Mouse (Mus musculus) small intestine, adult 2 months (tissue): ENCODE data around the gene Elane. TPM values are rescaled to one million over a fixed set of nuclear protein-coding genes. Genes with fewer than 3 reads are reported as not detected.

Source experiments
- H3K27ac ChIP-seq: fragments of 200-500 bp; 2 replicates; pipeline ENCODE4 v1.5.1; 2012; ENCODE audit warnings: low read depth, low read length, control low read depth, inconsistent platforms; ENCODE audit not compliant: insufficient read depth
- H3K27me3 ChIP-seq: fragments of 200-500 bp; 2 replicates; pipeline ENCODE4 v1.6.1; 2012; ENCODE audit warnings: mild to moderate bottlenecking, moderate library complexity, low read length, inconsistent platforms; ENCODE audit not compliant: control insufficient read depth, insufficient read depth
- H3K36me3 ChIP-seq: fragments of 200-500 bp; 2 replicates; pipeline ENCODE4 v1.6.1; 2012; ENCODE audit warnings: mild to moderate bottlenecking, low read length, control low read depth, inconsistent platforms; ENCODE audit not compliant: control insufficient read depth, insufficient read depth
- H3K4me1 ChIP-seq: fragments of 200-500 bp; 2 replicates; pipeline ENCODE4 v1.6.1; 2012; ENCODE audit warnings: low read length, inconsistent platforms, mixed read lengths; ENCODE audit not compliant: control insufficient read depth, insufficient read depth, insufficient read length
- H3K4me3 ChIP-seq: fragments of 200-500 bp; 2 replicates; pipeline ENCODE4 v1.5.1; 2012; ENCODE audit warnings: low read depth, mild to moderate bottlenecking, control low read depth, inconsistent platforms, low read length, moderate library complexity
- CTCF ChIP-seq: fragments of 200-500 bp; IDR thresholded peaks from 2 replicates; pipeline ENCODE4 v1.5.1; 2012; ENCODE audit warnings: low read depth, mild to moderate bottlenecking, control low read depth, inconsistent platforms, low read length, moderate library complexity, mixed read lengths; ENCODE audit not compliant: insufficient replicate concordance, insufficient read length; ENCODE audit errors: extremely low read depth
- POLR2A ChIP-seq: fragments of 200-500 bp; IDR thresholded peaks from 2 replicates; pipeline ENCODE4 v1.6.1; 2012; ENCODE audit warnings: low read depth, mild to moderate bottlenecking, control low read depth, inconsistent platforms, low read length, moderate library complexity
- WGBS: fragments of 180-500 bp; shearing (Covaris S2); methylation state at CpG from one replicate; pipeline ENCODE4 v1.1.7; 2018; 5-methylcytosine and 5-hydroxymethylcytosine counted together
- polyA plus RNA-seq: library from polyadenylated mRNA; depleted of rRNA; stranded (reverse); fragments of >200 nt; gene quantifications from 2 replicates; pipeline ENCODE4 v1.2.3, GENCODE M21; 2012

The Elane gene
- polyA plus RNA-seq, 1 experiment: not detected

- H3K4me1 ChIP-seq: peaks cover 17% of the 10 kb centered on the region
- H3K27ac ChIP-seq: no peak overlapping the region
- H3K36me3 ChIP-seq: no peaks in the 10 kb centered on the region
- no peak overlapping the region for H3K4me3 ChIP-seq
- WGBS: 82% methylated on average over 5 of the region's 5 CpGs
- no peak for TF ChIP-seq POLR2A
- H3K27me3 ChIP-seq: no peaks in the 10 kb centered on the region
Measured at GRCm38 (mm10) chr10:79846553-79846952, 39.5 kb upstream of the Elane start.

GRCm38 (mm10) chr10:79849941-79850628, 36.0 kb upstream of the Elane start:
- Histone ChIP-seq H3K27me3 (no peaks in the 10 kb centered on the region), H3K4me3 (no peak overlapping the region), H3K36me3 (no peaks in the 10 kb centered on the region), H3K27ac (no peak overlapping the region), H3K4me1 (peaks cover 24% of the 10 kb centered on the region)
- 70% methylated on average over 8 of the region's 8 CpGs for WGBS
- no peak for TF ChIP-seq CTCF
- TF ChIP-seq POLR2A: no peak

- Histone ChIP-seq H3K27me3 (no peaks in the 10 kb centered on the region), H3K36me3 (peaks cover 5% of the 10 kb centered on the region; the same call in 1 of the 2 replicates), H3K27ac (peak overlapping the region; percentile 99), H3K4me3 (no peak overlapping the region), H3K4me1 (peaks cover 28% of the 10 kb centered on the region)
- WGBS: 46% methylated on average over 3 of the region's 3 CpGs
- TF ChIP-seq CTCF (no peak), POLR2A (no peak)
Measured at GRCm38 (mm10) chr10:79851653-79852052, 34.4 kb upstream of the Elane start.

GRCm38 (mm10) chr10:79852107-79852789, 33.8 kb upstream of the Elane start:
- Histone ChIP-seq H3K27ac (peak overlapping the region; percentile 99), H3K4me3 (0 out of 2 replicates have a peak overlapping the region, but pooled peaks have one; percentile 65), H3K4me1 (peaks cover 34% of the 10 kb centered on the region), H3K36me3 (peaks cover 10% of the 10 kb centered on the region), H3K27me3 (no peaks in the 10 kb centered on the region)
- 21% methylated on average over 9 of the region's 9 CpGs for WGBS
- TF ChIP-seq POLR2A: no peak; the same call in 1 of the 2 replicates
- no peak for TF ChIP-seq CTCF

- peak overlapping the region; percentile 65 for H3K4me3 ChIP-seq
- no peaks in the 10 kb centered on the region for H3K27me3 ChIP-seq
- peaks cover 15% of the 10 kb centered on the region for H3K36me3 ChIP-seq
- TF ChIP-seq POLR2A (no peak), CTCF (no peak)
- WGBS: 12% methylated on average over 8 of the region's 8 CpGs
- peak overlapping the region; percentile 99 for H3K27ac ChIP-seq
- peaks cover 39% of the 10 kb centered on the region for H3K4me1 ChIP-seq
Measured at GRCm38 (mm10) chr10:79852827-79853226, 33.2 kb upstream of the Elane start.

- TF ChIP-seq CTCF: no peak
- TF ChIP-seq POLR2A: no peak; the same call in 1 of the 2 replicates
- H3K27me3 ChIP-seq: no peaks in the 10 kb centered on the region
- H3K4me3 ChIP-seq: peak overlapping the region; percentile 65
- peaks cover 44% of the 10 kb centered on the region for H3K4me1 ChIP-seq
- WGBS: under 1% methylated on average over 15 of the region's 15 CpGs
- peaks cover 21% of the 10 kb centered on the region for H3K36me3 ChIP-seq
- H3K27ac ChIP-seq: peak overlapping the region; percentile 99
Measured at GRCm38 (mm10) chr10:79853392-79853791, 32.7 kb upstream of the Elane start.

GRCm38 (mm10) chr10:79853860-79854795, 31.9 kb upstream of the Elane start, which contains the start of gene Ptbp1:
Gene Ptbp1, plus strand, starts transcription at chr10:79854427.
- Histone ChIP-seq H3K36me3 (peaks cover 27% of the 10 kb centered on the region), H3K27me3 (no peaks in the 10 kb centered on the region), H3K4me3 (peak within 1 kb of the TSS; percentile 84), H3K27ac (peak within 1 kb of the TSS; percentile 99), H3K4me1 (peaks cover 50% of the 10 kb centered on the region)
- peak; percentile 95 for TF ChIP-seq POLR2A
- TF ChIP-seq CTCF: no peak
- WGBS: under 1% methylated on average over 75 of the region's 75 CpGs
